Mouse (Mus musculus): ENCODE results near the gene Mapk10. TPM values are rescaled to one million over a fixed set of nuclear protein-coding genes. Genes with fewer than 3 reads are reported as not detected.

Mapk10 gene
- polyA plus RNA-seq, 1 experiment from 2014 or later, result 8.8 TPM

DNA sequence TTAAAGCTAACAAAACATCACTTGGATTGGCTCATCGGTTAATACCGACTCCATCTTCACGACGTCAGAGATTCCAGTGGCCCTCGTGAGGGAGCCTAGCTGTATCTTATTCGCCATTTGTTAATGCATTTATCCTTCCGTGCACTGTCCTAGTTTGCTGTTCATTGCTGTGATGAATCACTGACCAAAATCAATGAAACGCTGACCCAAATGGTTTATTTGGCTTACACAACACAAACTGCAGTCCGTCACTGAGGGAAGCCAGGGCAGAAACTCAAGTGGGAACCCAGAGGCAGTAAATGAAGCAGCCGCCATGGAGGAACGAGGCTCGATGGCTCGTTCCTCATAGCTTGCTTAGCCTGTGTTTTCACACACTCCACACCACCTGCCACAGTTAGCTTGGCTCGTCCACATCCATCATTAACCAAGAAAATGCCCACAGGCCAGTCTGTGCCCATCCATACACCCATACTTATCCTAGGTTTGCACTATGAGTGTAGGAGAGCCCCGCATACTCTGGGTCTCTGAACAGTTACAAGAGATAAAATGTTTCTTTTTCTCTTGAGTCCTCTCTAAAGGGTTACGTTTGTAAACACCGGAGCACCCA is 140.0 kb downstream of the Mapk10 start:
- no peak overlapping the region for H3K27ac ChIP-seq (ENCODE audit: low read depth)
- H3K9ac ChIP-seq (ENCODE audit: low read length), result no peak overlapping the region
- no peaks in the 10 kb centered on the region for H3K36me3 ChIP-seq (ENCODE audit: control insufficient read depth, insufficient read depth, low read length)
- H3K4me2 ChIP-seq (ENCODE audit: low read length), result no peak overlapping the region
- H3K27me3 ChIP-seq (replicated peaks; ENCODE audit: control insufficient read depth, insufficient read depth, low read length), result no peaks in the 10 kb centered on the region
- DNase-seq (ENCODE audit: low spot score), result no peak
- no peaks in the 10 kb centered on the region for H3K9me3 ChIP-seq (ENCODE audit: control insufficient read depth, low read length)
- no peak overlapping the region for H3K4me3 ChIP-seq (ENCODE audit: low read depth, low read length)
- 76% methylated on average over 17 of the region's 17 CpGs for WGBS
- no peaks in the 10 kb centered on the region for H3K4me1 ChIP-seq (replicated peaks; ENCODE audit: control insufficient read depth, insufficient read depth, low read length)
- ATAC-seq (replicated peaks; ENCODE audit: low FRiP score, low TSS enrichment, low read depth), result no peak

DNA sequence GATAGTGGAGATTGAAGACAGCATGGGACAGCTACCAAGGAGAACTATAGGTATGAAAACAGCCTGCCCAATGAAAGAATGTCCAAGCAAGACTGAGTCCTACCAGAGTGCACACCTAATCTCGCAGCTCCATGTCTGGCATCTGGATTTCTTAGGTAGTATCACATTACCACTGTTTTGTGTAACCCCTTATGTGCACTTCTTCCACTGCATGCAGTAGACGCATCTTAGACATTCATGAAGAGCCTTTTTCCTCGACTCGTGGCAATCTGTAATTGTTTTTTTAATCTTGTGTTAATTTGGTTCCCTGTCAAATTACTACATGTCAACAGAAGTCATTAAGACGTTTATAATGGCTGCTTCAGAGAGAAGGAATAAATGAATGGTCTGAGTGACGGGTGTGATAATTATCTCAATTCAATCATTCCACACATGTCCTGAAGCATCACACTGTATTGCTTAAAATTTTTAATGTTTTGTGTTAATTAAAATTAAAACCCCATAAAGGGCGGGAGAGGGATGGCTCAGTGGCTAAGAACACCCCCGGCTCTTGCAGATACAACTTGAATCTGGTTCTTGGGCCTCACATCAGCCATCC is 160.7 kb downstream of the Mapk10 start:
- H3K4me2 ChIP-seq (ENCODE audit: low read length), result no peak overlapping the region
- DNase-seq (ENCODE audit: low spot score), result no peak
- no peak overlapping the region for H3K9ac ChIP-seq (ENCODE audit: low read length)
- no peaks in the 10 kb centered on the region for H3K36me3 ChIP-seq (ENCODE audit: control insufficient read depth, insufficient read depth, low read length)
- ATAC-seq (replicated peaks; ENCODE audit: low FRiP score, low TSS enrichment, low read depth), result no peak
- WGBS, result 71% methylated on average over 8 of the region's 8 CpGs
- no peaks in the 10 kb centered on the region for H3K27me3 ChIP-seq (replicated peaks; ENCODE audit: control insufficient read depth, insufficient read depth, low read length)
- no peaks in the 10 kb centered on the region for H3K9me3 ChIP-seq (ENCODE audit: control insufficient read depth, low read length)
- no peaks in the 10 kb centered on the region for H3K4me1 ChIP-seq (replicated peaks; ENCODE audit: control insufficient read depth, insufficient read depth, low read length)
- no peak overlapping the region for H3K27ac ChIP-seq (ENCODE audit: low read depth)
- H3K4me3 ChIP-seq (ENCODE audit: low read depth, low read length), result no peak overlapping the region

DNA sequence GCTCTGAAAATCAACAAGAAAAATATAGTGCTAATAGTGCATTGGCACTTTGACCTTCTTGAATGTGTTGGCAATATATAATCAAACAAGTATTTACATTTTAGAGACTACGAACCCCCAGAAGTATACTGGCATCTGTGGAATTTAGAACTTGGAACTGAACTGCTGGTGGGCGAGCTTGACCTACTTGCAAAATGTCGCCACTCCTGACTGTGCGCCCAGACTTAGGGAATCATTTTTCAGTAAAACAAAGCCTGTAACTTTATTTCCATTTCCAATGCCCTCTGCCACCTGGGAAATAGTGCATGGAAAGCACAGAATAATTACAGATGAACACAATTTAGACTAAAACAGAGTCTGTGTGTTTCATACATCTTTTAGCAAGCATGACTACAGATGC is 163.1 kb downstream of the Mapk10 start:
- ATAC-seq (replicated peaks; ENCODE audit: low FRiP score, low TSS enrichment, low read depth) (no peak), DNase-seq (ENCODE audit: low spot score) (no peak)
- Histone ChIP-seq H3K27ac (ENCODE audit: low read depth) (no peak overlapping the region), H3K27me3 (replicated peaks; ENCODE audit: control insufficient read depth, insufficient read depth, low read length) (no peaks in the 10 kb centered on the region), H3K9me3 (ENCODE audit: control insufficient read depth, low read length) (no peaks in the 10 kb centered on the region), H3K36me3 (ENCODE audit: control insufficient read depth, insufficient read depth, low read length) (no peaks in the 10 kb centered on the region), H3K4me1 (replicated peaks; ENCODE audit: control insufficient read depth, insufficient read depth, low read length) (no peaks in the 10 kb centered on the region), H3K4me3 (ENCODE audit: low read depth, low read length) (no peak overlapping the region), H3K4me2 (ENCODE audit: low read length) (no peak overlapping the region), H3K9ac (ENCODE audit: low read length) (no peak overlapping the region)
- 72% methylated on average over 4 of the region's 4 CpGs for whole genome bisulfite sequencing

DNA sequence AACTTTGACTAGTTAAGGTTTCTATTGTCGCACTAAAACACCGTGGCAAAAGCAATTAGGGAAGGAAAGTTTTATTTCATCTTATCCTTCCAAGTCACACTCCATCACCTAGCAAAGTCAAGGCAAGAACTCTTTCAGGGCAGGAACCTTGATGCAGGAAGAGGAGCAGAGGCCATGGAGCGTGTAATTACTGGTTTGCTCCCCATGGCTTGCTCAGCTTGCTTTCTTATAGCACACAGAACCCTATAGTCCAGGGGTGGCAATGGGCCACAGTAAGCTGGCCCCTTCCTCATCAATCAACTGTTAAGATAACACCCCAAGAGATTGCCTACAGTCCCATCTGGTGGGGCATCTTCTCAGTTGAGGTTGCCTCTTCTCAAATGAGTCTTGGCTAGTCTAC is 173.4 kb downstream of the Mapk10 start:
- no peak overlapping the region for H3K4me3 ChIP-seq (ENCODE audit: low read depth, low read length)
- H3K4me2 ChIP-seq (ENCODE audit: low read length), result no peak overlapping the region
- ATAC-seq (replicated peaks; ENCODE audit: low FRiP score, low TSS enrichment, low read depth) (no peak), DNase-seq (ENCODE audit: low spot score) (no peak)
- no peaks in the 10 kb centered on the region for H3K4me1 ChIP-seq (replicated peaks; ENCODE audit: control insufficient read depth, insufficient read depth, low read length)
- no peaks in the 10 kb centered on the region for H3K27me3 ChIP-seq (replicated peaks; ENCODE audit: control insufficient read depth, insufficient read depth, low read length)
- H3K9ac ChIP-seq (ENCODE audit: low read length), result no peak overlapping the region
- H3K9me3 ChIP-seq (ENCODE audit: control insufficient read depth, low read length), result no peaks in the 10 kb centered on the region
- no peaks in the 10 kb centered on the region for H3K36me3 ChIP-seq (ENCODE audit: control insufficient read depth, insufficient read depth, low read length)
- WGBS, result 87% methylated on average over 3 of the region's 3 CpGs
- no peak overlapping the region for H3K27ac ChIP-seq (ENCODE audit: low read depth)

DNA sequence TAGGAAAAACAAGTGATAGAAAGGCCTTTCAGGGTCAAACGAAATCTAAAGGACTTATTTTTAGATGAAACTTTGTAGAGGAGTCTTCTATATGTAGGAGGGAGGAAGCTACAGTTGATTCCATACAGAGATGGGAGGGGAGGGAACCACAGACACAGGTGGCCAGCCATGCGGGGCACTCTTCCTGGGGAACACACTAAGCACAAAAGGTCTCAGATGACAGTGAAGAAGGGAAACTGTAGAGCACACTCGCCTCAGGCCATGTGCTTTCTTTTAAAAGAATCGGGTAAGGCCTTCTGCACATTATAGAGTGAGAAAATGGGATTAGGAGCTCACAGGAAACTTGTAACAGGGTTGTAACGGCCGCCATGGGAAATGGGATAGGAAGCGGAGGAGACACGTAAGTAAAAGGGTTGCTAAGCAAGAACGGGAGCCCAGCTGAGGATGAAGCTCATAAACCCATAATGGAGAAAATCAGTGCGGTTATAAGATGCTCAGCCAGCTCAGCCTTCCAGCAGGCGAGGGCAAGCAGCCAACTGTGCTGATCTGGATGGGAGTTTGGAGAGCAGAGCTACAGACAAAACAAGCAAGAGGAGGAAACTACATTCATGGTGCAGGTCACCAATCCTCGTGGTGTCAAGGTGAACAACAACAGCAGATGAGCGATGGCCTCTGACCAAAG is 182.1 kb downstream of the Mapk10 start:
- no peaks in the 10 kb centered on the region for H3K36me3 ChIP-seq (ENCODE audit: control insufficient read depth, insufficient read depth, low read length)
- no peak overlapping the region for H3K4me3 ChIP-seq (ENCODE audit: low read depth, low read length)
- DNase-seq (ENCODE audit: low spot score), result no peak
- H3K4me2 ChIP-seq (ENCODE audit: low read length), result no peak overlapping the region
- H3K27me3 ChIP-seq (replicated peaks; ENCODE audit: control insufficient read depth, insufficient read depth, low read length), result no peaks in the 10 kb centered on the region
- H3K27ac ChIP-seq (ENCODE audit: low read depth), result no peak overlapping the region
- no peaks in the 10 kb centered on the region for H3K4me1 ChIP-seq (replicated peaks; ENCODE audit: control insufficient read depth, insufficient read depth, low read length)
- no peak for ATAC-seq (replicated peaks; ENCODE audit: low FRiP score, low TSS enrichment, low read depth)
- 70% methylated on average over 13 of the region's 13 CpGs for WGBS
- H3K9me3 ChIP-seq (ENCODE audit: control insufficient read depth, low read length), result no peaks in the 10 kb centered on the region
- no peak overlapping the region for H3K9ac ChIP-seq (ENCODE audit: low read length)

DNA sequence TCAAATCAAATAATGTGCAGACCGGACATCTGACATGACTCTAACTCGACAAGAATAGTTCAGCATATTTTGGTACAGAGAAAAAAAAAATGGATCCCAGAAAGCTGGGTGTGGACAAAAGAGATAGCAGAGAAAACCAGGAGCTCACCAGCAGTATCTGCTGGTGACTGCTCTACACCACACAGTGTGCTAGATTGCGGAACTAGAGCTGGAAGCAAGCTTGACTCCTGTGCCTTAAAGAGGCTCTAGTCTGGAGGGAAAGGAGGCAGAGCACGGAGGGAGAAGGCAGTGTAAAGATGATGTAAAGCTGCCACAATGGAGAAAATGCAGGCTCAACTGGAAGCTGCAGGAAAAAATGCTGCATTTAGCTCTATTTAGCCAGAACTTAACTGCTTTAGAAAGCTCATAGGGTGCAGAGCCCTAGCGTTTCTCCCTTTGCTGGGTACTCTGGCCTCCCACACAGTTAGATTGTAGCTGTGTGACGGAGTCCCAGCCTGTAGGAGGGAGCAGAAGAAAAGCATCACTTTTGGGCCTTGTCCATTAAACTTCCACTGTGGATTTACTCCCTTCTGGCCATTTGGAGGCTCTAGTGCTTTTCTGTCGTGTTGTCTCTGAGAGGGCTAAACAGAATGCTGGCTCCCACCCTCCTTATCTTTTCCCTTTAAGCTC is 188.5 kb downstream of the Mapk10 start:
- H3K4me1 ChIP-seq (replicated peaks; ENCODE audit: control insufficient read depth, insufficient read depth, low read length), result no peaks in the 10 kb centered on the region
- no peak overlapping the region for H3K4me2 ChIP-seq (ENCODE audit: low read length)
- H3K27ac ChIP-seq (ENCODE audit: low read depth), result no peak overlapping the region
- H3K4me3 ChIP-seq (ENCODE audit: low read depth, low read length), result no peak overlapping the region
- no peaks in the 10 kb centered on the region for H3K27me3 ChIP-seq (replicated peaks; ENCODE audit: control insufficient read depth, insufficient read depth, low read length)
- no peak overlapping the region for H3K9ac ChIP-seq (ENCODE audit: low read length)
- DNase-seq (ENCODE audit: low spot score), result no peak
- ATAC-seq (replicated peaks; ENCODE audit: low FRiP score, low TSS enrichment, low read depth), result no peak
- WGBS, result 66% methylated on average over 7 of the region's 7 CpGs
- H3K36me3 ChIP-seq (ENCODE audit: control insufficient read depth, insufficient read depth, low read length), result no peaks in the 10 kb centered on the region
- H3K9me3 ChIP-seq (ENCODE audit: control insufficient read depth, low read length), result no peaks in the 10 kb centered on the region

DNA sequence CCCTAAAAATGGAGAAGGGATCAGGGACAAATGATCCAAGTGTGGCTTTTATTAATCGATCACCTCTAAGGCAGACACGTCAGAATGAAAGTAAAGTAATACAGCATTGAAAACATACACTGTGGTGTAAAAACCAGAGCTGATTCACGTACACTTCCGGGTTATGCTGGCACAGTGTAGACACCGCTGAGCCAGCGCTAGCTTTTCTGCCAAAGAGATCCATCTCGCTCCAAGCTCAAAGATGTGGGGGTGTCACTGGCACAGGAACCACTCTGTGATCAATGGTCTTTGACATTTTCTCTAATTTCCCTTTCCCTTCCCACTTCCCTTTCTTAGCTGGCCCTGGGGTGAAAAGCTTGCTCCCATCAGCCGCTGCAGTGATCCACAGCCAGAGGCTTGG is 189.7 kb downstream of the Mapk10 start:
- Histone ChIP-seq H3K4me3 (ENCODE audit: low read depth, low read length) (no peak overlapping the region), H3K9ac (ENCODE audit: low read length) (no peak overlapping the region), H3K36me3 (ENCODE audit: control insufficient read depth, insufficient read depth, low read length) (no peaks in the 10 kb centered on the region), H3K27ac (ENCODE audit: low read depth) (no peak overlapping the region), H3K4me2 (ENCODE audit: low read length) (no peak overlapping the region), H3K9me3 (ENCODE audit: control insufficient read depth, low read length) (no peaks in the 10 kb centered on the region), H3K27me3 (replicated peaks; ENCODE audit: control insufficient read depth, insufficient read depth, low read length) (no peaks in the 10 kb centered on the region), H3K4me1 (replicated peaks; ENCODE audit: control insufficient read depth, insufficient read depth, low read length) (no peaks in the 10 kb centered on the region)
- no peak for ATAC-seq (replicated peaks; ENCODE audit: low FRiP score, low TSS enrichment, low read depth)
- DNase-seq (ENCODE audit: low spot score), result no peak
- WGBS, result 81% methylated on average over 8 of the region's 8 CpGs

DNA sequence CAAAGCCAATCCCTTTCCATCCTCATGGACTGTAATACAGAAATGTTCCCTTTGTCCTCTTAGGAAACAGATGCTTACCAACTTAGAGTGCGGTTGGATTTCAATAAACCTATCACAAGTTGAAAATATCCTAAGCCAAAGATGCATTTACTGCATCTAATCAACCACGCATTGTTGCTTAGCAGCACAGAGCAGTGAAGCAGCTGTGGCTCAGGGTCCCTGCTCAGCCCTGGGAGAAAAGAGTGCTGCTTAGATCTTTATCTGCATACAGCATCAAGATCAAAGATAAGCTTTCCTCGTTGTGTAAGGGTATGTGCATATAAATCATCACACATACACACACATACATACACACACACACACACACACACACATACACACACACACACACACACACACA is 190.2 kb downstream of the Mapk10 start:
- 55% methylated on average over 3 of the region's 3 CpGs for WGBS

More for the DNA sequence above, 190.2 kb downstream of the Mapk10 start:
- Histone ChIP-seq H3K4me2 (ENCODE audit: low read length) (no peak overlapping the region), H3K4me1 (replicated peaks; ENCODE audit: control insufficient read depth, insufficient read depth, low read length) (no peaks in the 10 kb centered on the region), H3K9me3 (ENCODE audit: control insufficient read depth, low read length) (no peaks in the 10 kb centered on the region), H3K9ac (ENCODE audit: low read length) (no peak overlapping the region), H3K27ac (ENCODE audit: low read depth) (no peak overlapping the region), H3K4me3 (ENCODE audit: low read depth, low read length) (no peak overlapping the region), H3K36me3 (ENCODE audit: control insufficient read depth, insufficient read depth, low read length) (no peaks in the 10 kb centered on the region), H3K27me3 (replicated peaks; ENCODE audit: control insufficient read depth, insufficient read depth, low read length) (no peaks in the 10 kb centered on the region)
- no peak for DNase-seq (ENCODE audit: low spot score)
- ATAC-seq (replicated peaks; ENCODE audit: low FRiP score, low TSS enrichment, low read depth), result no peak

All from intestine, embryonic 14.5 days (tissue).